Mouse (Mus musculus) MEL (cell line): ENCODE data around the gene Plxna3. TPM values are rescaled to one million over a fixed set of nuclear protein-coding genes. Genes with fewer than 3 reads are reported as not detected.

Source experiments
- DNase-seq: peaks from one replicate; pipeline ENCODE4 v3.0.0; 2011; ENCODE audit warnings: low read depth, low spot score
- H3K27ac ChIP-seq: 2 replicates; pipeline ENCODE4 v1.5.1; 2012; ENCODE audit warnings: low read depth, mild to moderate bottlenecking, control low read depth, low read length, moderate library complexity; ENCODE audit not compliant: control insufficient read depth
- H3K27me3 ChIP-seq, 2 experiments: fragments of 150-350 bp in 1 of 2; sonication (generic) in 1 of 2; 2 replicates each; pipeline ENCODE4 v1.6.1; 2012; ENCODE audit warnings: low read length in 2 of 2, mild to moderate bottlenecking in 2 of 2, improper control_type of control experiment in 1 of 2, moderate library complexity in 1 of 2; ENCODE audit not compliant: insufficient read depth in 2 of 2, control insufficient read depth in 1 of 2
- H3K36me3 ChIP-seq, 2 experiments: 2 replicates each; pipeline ENCODE4 v1.6.1; 2012 to 2014; ENCODE audit warnings: low read length in 2 of 2, improper control_type of control experiment in 1 of 2, inconsistent platforms in 1 of 2, mild to moderate bottlenecking in 1 of 2; ENCODE audit not compliant: insufficient read depth in 2 of 2, control insufficient read depth in 1 of 2
- H3K4me1 ChIP-seq, 2 experiments: fragments of 150-350 bp in 1 of 2; sonication (generic) in 1 of 2; 2 replicates each; pipeline ENCODE4 v1.6.1; 2012; ENCODE audit warnings: low read length in 2 of 2, improper control_type of control experiment in 1 of 2, mild to moderate bottlenecking in 1 of 2; ENCODE audit not compliant: insufficient read depth in 2 of 2, control insufficient read depth in 1 of 2
- H3K4me3 ChIP-seq, 2 experiments: fragments of 150-350 bp in 1 of 2; sonication (generic) in 1 of 2; 2 replicates each; pipeline ENCODE4 v1.5.1; 2012; ENCODE audit warnings: low read depth in 2 of 2, low read length in 2 of 2, mild to moderate bottlenecking in 2 of 2, moderate library complexity in 2 of 2, control low read depth in 1 of 2, improper control_type of control experiment in 1 of 2; ENCODE audit not compliant: control insufficient read depth in 1 of 2, insufficient read depth in 1 of 2
- H3K79me2 ChIP-seq: 2 replicates; pipeline ENCODE4 v1.6.1; 2012; ENCODE audit warnings: mild to moderate bottlenecking, low read length, moderate library complexity; ENCODE audit not compliant: control insufficient read depth, poor library complexity, insufficient read depth
- H3K9ac ChIP-seq: 2 replicates; pipeline ENCODE4 v1.6.1; 2012; ENCODE audit warnings: low read depth, mild to moderate bottlenecking, control low read depth, low read length, moderate library complexity; ENCODE audit not compliant: control insufficient read depth, poor library complexity, severe bottlenecking
- H3K9me3 ChIP-seq: fragments of 150-350 bp; sonication (generic); replicated peaks from 2 replicates; pipeline ENCODE4 v1.6.1; 2012; ENCODE audit warnings: mild to moderate bottlenecking, low read length, improper control_type of control experiment, moderate library complexity; ENCODE audit not compliant: insufficient read depth
- BHLHE40 ChIP-seq: IDR thresholded peaks from 2 replicates; pipeline ENCODE4 v1.6.1; 2012; ENCODE audit warnings: low read depth, mild to moderate bottlenecking, inconsistent platforms, low read length, improper control_type of control experiment, borderline replicate concordance
- CHD1 ChIP-seq: IDR thresholded peaks from 2 replicates; pipeline ENCODE4 v1.6.1; 2012; ENCODE audit warnings: low read depth, mild to moderate bottlenecking, inconsistent platforms, low read length, improper control_type of control experiment
- CHD2 ChIP-seq: IDR thresholded peaks from 2 replicates; pipeline ENCODE4 v1.6.1; 2011; ENCODE audit warnings: low read length, improper control_type of control experiment
- CTCF ChIP-seq, 3 experiments: IDR thresholded peaks in 2 of 3; conservative IDR thresholded peaks in 1 of 3; 2 replicates each; pipeline ENCODE4 v1.5.1; 2011 to 2012; ENCODE audit warnings: low read length in 3 of 3, low read depth in 2 of 3, mild to moderate bottlenecking in 2 of 3, improper control_type of control experiment in 1 of 3, inconsistent platforms in 1 of 3, mixed read lengths in 1 of 3, moderate library complexity in 1 of 3; ENCODE audit not compliant: control insufficient read depth in 1 of 3, insufficient read depth in 1 of 3, poor library complexity in 1 of 3, severe bottlenecking in 1 of 3
- E2F4 ChIP-seq: IDR thresholded peaks from 2 replicates; pipeline ENCODE4 v1.6.1; 2011; ENCODE audit warnings: low read depth, low read length, improper control_type of control experiment, borderline replicate concordance
- ELF1 ChIP-seq: IDR thresholded peaks from 2 replicates; pipeline ENCODE4 v1.6.1; 2014; ENCODE audit warnings: low read depth, mild to moderate bottlenecking, inconsistent platforms, low read length, improper control_type of control experiment, moderate library complexity
- ETS1 ChIP-seq: IDR thresholded peaks from 2 replicates; pipeline ENCODE4 v1.6.1; 2012; ENCODE audit warnings: low read depth, mild to moderate bottlenecking, inconsistent platforms, low read length, improper control_type of control experiment, moderate library complexity
- GABPA ChIP-seq: IDR thresholded peaks from 2 replicates; pipeline ENCODE4 v1.6.1; 2012; ENCODE audit warnings: low read depth, mild to moderate bottlenecking, inconsistent platforms, low read length, improper control_type of control experiment, moderate library complexity
- JUND ChIP-seq: IDR thresholded peaks from 2 replicates; pipeline ENCODE4 v1.6.1; 2011; ENCODE audit warnings: low read depth, mild to moderate bottlenecking, improper control_type of control experiment, low read length
- KAT2A ChIP-seq: conservative IDR thresholded peaks from 2 replicates; pipeline ENCODE4 v1.6.1; 2012; ENCODE audit warnings: low read depth, low read length, improper control_type of control experiment, inconsistent platforms
- MAFK ChIP-seq: IDR thresholded peaks from 2 replicates; pipeline ENCODE4 v1.6.1; 2011; ENCODE audit warnings: low read depth, mild to moderate bottlenecking, low read length, improper control_type of control experiment, borderline replicate concordance
- MAX ChIP-seq: IDR thresholded peaks from 2 replicates; pipeline ENCODE4 v1.6.1; 2011; ENCODE audit warnings: low read length, improper control_type of control experiment
- MEF2A ChIP-seq: IDR thresholded peaks from 2 replicates; pipeline ENCODE4 v1.6.1; 2014; ENCODE audit warnings: low read depth, mild to moderate bottlenecking, inconsistent platforms, low read length, improper control_type of control experiment; ENCODE audit not compliant: poor library complexity, insufficient replicate concordance, severe bottlenecking; ENCODE audit errors: extremely low read depth
- MXI1 ChIP-seq: IDR thresholded peaks from 2 replicates; pipeline ENCODE4 v1.6.1; 2011; ENCODE audit warnings: mild to moderate bottlenecking, low read depth, low read length, improper control_type of control experiment
- NRF1 ChIP-seq: IDR thresholded peaks from 2 replicates; pipeline ENCODE4 v1.6.1; 2014; ENCODE audit warnings: low read depth, mild to moderate bottlenecking, inconsistent platforms, low read length, improper control_type of control experiment, moderate library complexity; ENCODE audit not compliant: poor library complexity, insufficient read depth, severe bottlenecking
- POLR2A ChIP-seq, 2 experiments: IDR thresholded peaks; 2 replicates each; pipeline ENCODE4 v1.6.1; 2011 to 2012; ENCODE audit warnings: low read length in 2 of 2, mild to moderate bottlenecking in 2 of 2, control low read depth in 1 of 2, improper control_type of control experiment in 1 of 2, low read depth in 1 of 2, moderate library complexity in 1 of 2; ENCODE audit not compliant: control insufficient read depth in 1 of 2, insufficient read depth in 1 of 2, poor library complexity in 1 of 2
- TAL1 ChIP-seq: IDR thresholded peaks from 2 replicates; pipeline ENCODE4 v1.6.1; 2012; ENCODE audit warnings: mild to moderate bottlenecking, inconsistent platforms, low read length, moderate library complexity, mixed read lengths
- TBP ChIP-seq: IDR thresholded peaks from 2 replicates; pipeline ENCODE4 v1.8.0; 2011; ENCODE audit warnings: low read depth, low read length, improper control_type of control experiment
- UBTF ChIP-seq: IDR thresholded peaks from 2 replicates; pipeline ENCODE4 v1.6.1; 2012; ENCODE audit warnings: low read depth, mild to moderate bottlenecking, inconsistent platforms, low read length, improper control_type of control experiment, moderate library complexity, borderline replicate concordance; ENCODE audit not compliant: insufficient read depth
- USF1 ChIP-seq: IDR thresholded peaks from 2 replicates; pipeline ENCODE4 v1.6.1; 2014; ENCODE audit warnings: low read depth, mild to moderate bottlenecking, inconsistent platforms, low read length, improper control_type of control experiment, moderate library complexity
- ZC3H11A ChIP-seq: IDR thresholded peaks from 2 replicates; pipeline ENCODE4 v1.6.1; 2012; ENCODE audit warnings: low read depth, mild to moderate bottlenecking, inconsistent platforms, low read length, improper control_type of control experiment
- ZMIZ1 ChIP-seq: IDR thresholded peaks from 2 replicates; pipeline ENCODE4 v1.6.1; 2012; ENCODE audit warnings: low read depth, mild to moderate bottlenecking, inconsistent platforms, low read length, improper control_type of control experiment, moderate library complexity
- ZNF384 ChIP-seq: IDR thresholded peaks from 2 replicates; pipeline ENCODE4 v1.6.1; 2012; ENCODE audit warnings: low read depth, mild to moderate bottlenecking, inconsistent platforms, low read length, improper control_type of control experiment
- polyA plus RNA-seq, 2 experiments: library from polyadenylated mRNA; stranded (reverse) in 1 of 2; unstranded in 1 of 2; fragments of >175 nt in 1 of 2; fragments of >200 nt in 1 of 2; gene quantifications; 2 replicates each; pipeline versions ENCODE4 v1.2.1 to v1.2.4; 2012; ENCODE audit warnings: low replicate concordance in 2 of 2, low read depth in 1 of 2; ENCODE audit not compliant: insufficient read length in 2 of 2, insufficient read depth in 1 of 2, missing spikeins in 1 of 2
- total RNA-seq: library from RNA; depleted of rRNA; stranded (reverse); fragments of 300-350 nt; gene quantifications from 2 replicates; pipeline ENCODE4 v1.2.3, GENCODE M21; 2012

Gene Plxna3
- total and polyA plus RNA-seq, 3 experiments = 8.3 to 13.7 TPM; not detected in 1

- peak; percentile 39 for TF ChIP-seq CHD2
- no peak for TF ChIP-seq CHD1
- TF ChIP-seq CTCF (IDR thresholded peaks at IDR 0.05 in 2 of 3, conservative IDR thresholded peaks at IDR 0.05 in 1 of 3; ENCODE audit: control insufficient read depth in 1 of 3, insufficient read depth in 1 of 3, low read depth in 2 of 3, low read length in 3 of 3, poor library complexity in 1 of 3, severe bottlenecking in 1 of 3) = no peak
- peak; percentile 56 for TF ChIP-seq ZMIZ1
- TF ChIP-seq TBP = peak; percentile 65; the same call in 1 of the 2 replicates
- TF ChIP-seq ZC3H11A = no peak
- peak; percentile 69 for TF ChIP-seq NRF1
- TF ChIP-seq USF1 = peak; percentile 82
- no peak for TF ChIP-seq GABPA
- no peak for TF ChIP-seq MAX
- TF ChIP-seq MEF2A = no peak
- no peak for TF ChIP-seq BHLHE40
- no peak for TF ChIP-seq TAL1
- TF ChIP-seq KAT2A = no peak
- 0 out of 2 replicates have a peak, but pooled peaks have one; percentile 21 for TF ChIP-seq ETS1
- TF ChIP-seq ELF1 = no peak
- no peak for TF ChIP-seq MAFK
- no peak for TF ChIP-seq E2F4
- TF ChIP-seq POLR2A (IDR thresholded peaks at IDR 0.05; ENCODE audit: control insufficient read depth in 1 of 2, insufficient read depth in 1 of 2, low read depth in 1 of 2, low read length in 2 of 2, poor library complexity in 1 of 2) = peak; percentile 75 to 87
- TF ChIP-seq UBTF = no peak
Observed at GRCm38 (mm10) chrX:74296538-74297448, 32.1 kb upstream of the Plxna3 start, which contains the start of gene Atp6ap1 (continued).

DNA sequence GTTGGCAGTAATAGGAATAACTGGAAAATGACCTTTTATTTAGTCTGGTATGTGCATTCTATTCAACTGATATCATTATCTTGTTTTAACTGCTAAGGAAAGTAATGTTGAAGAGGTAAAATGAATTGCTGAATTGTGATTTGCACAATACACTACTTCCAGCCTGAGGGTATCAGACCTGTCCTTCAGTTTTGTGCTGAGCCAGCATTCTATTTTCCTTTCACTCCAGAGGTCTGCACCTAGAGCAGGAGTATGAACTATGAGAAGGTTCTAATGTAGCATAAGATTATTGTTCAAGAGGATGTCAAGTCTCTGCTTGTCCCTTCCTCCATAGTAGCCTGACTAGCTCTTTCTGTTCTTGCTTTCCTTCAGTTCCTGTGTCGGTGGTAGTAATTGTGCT, 30.5 kb upstream of the Plxna3 start:
- no peaks in the 10 kb centered on the region for H3K9me3 ChIP-seq
- no peaks in the 10 kb centered on the region for H3K27me3 ChIP-seq
- DNase-seq = no peak
- no peak overlapping the region for H3K27ac ChIP-seq
- peaks cover 10% of the 10 kb centered on the region for H3K79me2 ChIP-seq
- H3K4me1 ChIP-seq = peaks cover 3 to 8% of the 10 kb centered on the region in 2 experiments; a peak in 3 of 4 replicates
- TF ChIP-seq MXI1 (no peak), MEF2A (no peak), ZNF384 (no peak), JUND (no peak), MAFK (0 out of 2 replicates have a peak, but pooled peaks have one; percentile 10), CTCF (IDR thresholded peaks at IDR 0.05 in 2 of 3, conservative IDR thresholded peaks at IDR 0.05 in 1 of 3; ENCODE audit: control insufficient read depth in 1 of 3, insufficient read depth in 1 of 3, low read depth in 2 of 3, low read length in 3 of 3, poor library complexity in 1 of 3, severe bottlenecking in 1 of 3) (no peak)
- H3K4me3 ChIP-seq = no peak overlapping the region
- H3K9ac ChIP-seq = no peak overlapping the region
- H3K36me3 ChIP-seq = peaks cover 0 to 16% of the 10 kb centered on the region in 2 experiments; a peak in 3 of 4 replicates
